8 mouse cellular contexts compared by ENCODE assay signal in the genomic region with DNA sequence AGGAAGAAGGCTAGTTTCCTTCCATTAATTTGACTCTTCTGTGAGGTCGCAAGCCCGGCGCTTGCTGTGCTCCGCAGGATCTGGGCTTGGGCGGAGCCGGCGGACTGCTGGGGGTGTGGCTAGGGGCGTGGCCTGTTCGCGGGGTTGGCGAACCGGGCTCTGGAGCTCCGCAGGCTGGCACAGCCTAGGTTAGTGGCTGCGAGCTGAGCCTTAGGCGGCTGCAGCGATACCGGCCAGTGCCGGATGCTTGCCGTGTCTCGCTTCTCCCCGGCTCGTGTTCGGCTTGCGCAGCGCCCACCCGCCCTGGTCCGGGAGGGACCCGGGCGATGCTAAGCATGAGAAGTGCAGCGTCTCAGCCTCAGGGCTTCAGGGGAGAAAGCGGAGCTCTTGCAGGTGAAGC. TPM values are rescaled to one million over a fixed set of nuclear protein-coding genes. Genes with fewer than 3 reads are reported as not detected.
A peak's percentile ranks its signal among the peaks of the same experiment; 100 is the strongest.
DNase-seq lines count a peak whose midpoint lies in the region; ATAC-seq and TF ChIP-seq lines count a peak whose summit lies in the region.

A gene (plus strand): TSS at position 135 of the 400 bp plus-strand sequence.

- peak within 1 kb of the TSS; percentile 93 for H3K4me2 ChIP-seq in lung, embryonic 15.5 days

- H3K36me3 ChIP-seq in ES-Bruce4 (ENCODE audit: control insufficient read depth, insufficient read depth, low read length, poor library complexity, severe bottlenecking): no peaks in the 10 kb centered on the region
- no peaks in the 10 kb centered on the region for H3K36me3 ChIP-seq in lung, embryonic 15.5 days

- WGBS in lung, embryonic 15.5 days: under 1% methylated on average over 31 of the region's 31 CpGs
- under 1% methylated on average over 31 of the region's 31 CpGs for WGBS in olfactory bulb, adult 2 months

- H3K9me3 ChIP-seq in ES-Bruce4 (replicated peaks; ENCODE audit: control insufficient read depth, insufficient read depth, low read length, poor library complexity, severe bottlenecking): no peaks in the 10 kb centered on the region
- no peaks in the 10 kb centered on the region for H3K9me3 ChIP-seq in lung, embryonic 15.5 days

- peak within 1 kb of the TSS; percentile 19; the same call in 1 of the 2 replicates for H3K9ac ChIP-seq in ES-Bruce4 (ENCODE audit: low read depth, poor library complexity, severe bottlenecking)
- peak within 1 kb of the TSS; percentile 18; the same call in 1 of the 2 replicates for H3K9ac ChIP-seq in lung, embryonic 15.5 days

- DNase-seq in cerebellum, adult 8-10 months: peak; percentile 66
- DNase-seq in forelimb bud, embryonic 11.5 days (ENCODE audit: low read depth, low spot score): peak; percentile 86
- DNase-seq in layer of hippocampus, adult 9-10 months (ENCODE audit: low spot score): peak; percentile 67
- peak; percentile 77 to 80 for DNase-seq in thymus, adult 18-20 months

- no peak within 1 kb of the TSS for H3K27ac ChIP-seq in ES-Bruce4 (ENCODE audit: insufficient read depth, low read length)
- H3K27ac ChIP-seq in lung, embryonic 15.5 days: no peak within 1 kb of the TSS
- no peak within 1 kb of the TSS for H3K27ac ChIP-seq in olfactory bulb, adult 2 months (ENCODE audit: insufficient read depth, low read depth, low read length)

- TF ChIP-seq POLR2A in ES-Bruce4 (IDR thresholded peaks at IDR 0.05; ENCODE audit: insufficient read depth, low read length): no peak
- TF ChIP-seq POLR2A in olfactory bulb, adult 2 months (IDR thresholded peaks at IDR 0.05; ENCODE audit: insufficient read depth, low read depth, low read length): no peak

- H3K4me3 ChIP-seq in ES-Bruce4 (ENCODE audit: low read depth, low read length): peak within 1 kb of the TSS; percentile 69
- H3K4me3 ChIP-seq in lung, embryonic 15.5 days: peak within 1 kb of the TSS; percentile 56
- H3K4me3 ChIP-seq in olfactory bulb, adult 2 months (ENCODE audit: insufficient read depth, low read depth, low read length): peak within 1 kb of the TSS; percentile 64

- TF ChIP-seq EP300 in ES-Bruce4 (IDR thresholded peaks at IDR 0.05; ENCODE audit: insufficient read depth, low read depth, low read length): no peak

- ATAC-seq in hematopoietic stem cell, adult 5-6 weeks (replicated peaks in 1 of 2; ENCODE audit: insufficient read depth in 1 of 2, low FRiP score in 2 of 2, low TSS enrichment in 1 of 2, low read depth in 1 of 2, poor library complexity in 2 of 2, severe bottlenecking in 2 of 2): peak; percentile 98
- peak; percentile 99 for ATAC-seq in lung, embryonic 15.5 days (ENCODE audit: borderline replicate concordance, extremely low read depth, low FRiP score, low TSS enrichment)

- H3K4me1 ChIP-seq in ES-Bruce4 (ENCODE audit: control insufficient read depth, insufficient read depth, low read length): no peaks in the 10 kb centered on the region
- peaks cover 15% of the 10 kb centered on the region for H3K4me1 ChIP-seq in lung, embryonic 15.5 days
- peaks cover 6% of the 10 kb centered on the region for H3K4me1 ChIP-seq in olfactory bulb, adult 2 months (ENCODE audit: control insufficient read depth, insufficient read depth, low read length)

- peaks cover 9% of the 10 kb centered on the region for H3K27me3 ChIP-seq in ES-Bruce4 (ENCODE audit: control insufficient read depth, insufficient read depth, low read length, poor library complexity, severe bottlenecking)
- H3K27me3 ChIP-seq in lung, embryonic 15.5 days: peaks cover 35% of the 10 kb centered on the region

- no peak for TF ChIP-seq CTCF in ES-Bruce4 (IDR thresholded peaks at IDR 0.05; ENCODE audit: low read depth, low read length)
- TF ChIP-seq CTCF in olfactory bulb, adult 2 months (IDR thresholded peaks at IDR 0.05; ENCODE audit: insufficient read depth, low read depth, low read length): no peak

RNA-seq across cellular contexts. Expression of the gene that starts here (rescaled TPM):
- not detected in 2 replicates for polyA plus RNA-seq in ES-Bruce4 (2011; ENCODE audit: insufficient read depth, insufficient read length, low read depth, missing spikeins)
- total RNA-seq in hematopoietic stem cell, adult 5-6 weeks (2017): not detected in 2 replicates
- 0.12 and 0.26 TPM in 2 replicates for polyA plus RNA-seq in lung, embryonic 15.5 days (2015; fragmentation: Nextera tagmentation; extraction: Ambion mirVana)
- not detected in 2 replicates for polyA plus RNA-seq in olfactory bulb, adult 2 months (2012; ENCODE audit: insufficient read depth, insufficient read length, low replicate concordance, missing spikeins)

Comparison
In these comparisons a context has a peak if more than half of its experiments do, and no peak if none do; other contexts are left out.
1. Peak in ATAC-seq in hematopoietic stem cell, adult 5-6 weeks; RNA of the gene not detected or under 1 TPM.
2. Peak in ATAC-seq, H3K4me3 ChIP-seq, H3K9ac ChIP-seq and H3K4me2 ChIP-seq in lung, embryonic 15.5 days; RNA of the gene not detected or under 1 TPM.